Mouse (Mus musculus): Measurements from ENCODE around the gene Pla2g2c.

DNA sequence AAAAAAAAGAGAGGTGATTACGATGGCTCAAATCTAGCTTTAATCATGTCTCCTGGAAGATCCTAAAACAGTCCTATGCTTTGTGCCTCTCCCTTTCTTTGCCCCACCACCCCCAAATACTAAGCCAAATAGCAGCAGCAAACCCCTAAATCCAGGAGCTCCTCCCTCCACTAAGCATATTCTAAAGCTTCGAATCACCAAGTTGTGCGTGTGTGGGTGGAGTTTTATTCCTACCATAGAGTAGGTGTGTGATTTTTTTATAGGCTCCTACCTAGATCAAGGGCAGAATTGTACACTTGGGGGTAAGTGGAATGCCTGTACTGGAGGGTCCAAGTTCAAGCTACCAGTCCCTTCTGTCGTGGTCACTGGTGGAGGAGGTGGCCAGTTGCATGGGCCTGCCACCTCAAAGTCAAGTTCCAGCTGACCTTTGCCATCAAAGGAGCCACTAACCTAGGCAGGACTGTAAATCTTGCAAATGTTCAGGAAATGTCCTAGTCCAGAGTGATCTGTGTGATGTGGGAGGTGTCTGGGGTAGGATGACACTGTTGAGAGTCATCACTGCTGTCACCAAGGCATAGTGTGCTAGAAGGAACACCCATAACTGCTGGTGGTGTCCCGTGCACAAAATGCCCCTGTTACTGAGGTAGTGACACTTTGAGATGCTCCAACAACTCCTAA is 5.9 kb upstream of the Pla2g2c start:
- no peak for TF ChIP-seq MAX (IDR thresholded peaks at IDR 0.05)
- no peak for TF ChIP-seq USF1 (IDR thresholded peaks at IDR 0.05; ENCODE audit: low read depth)
- TF ChIP-seq CTCF (IDR thresholded peaks at IDR 0.05; ENCODE audit: control insufficient read depth, insufficient read depth, insufficient read length) = no peak
- TF ChIP-seq MYOD1 (IDR thresholded peaks at IDR 0.05; ENCODE audit: control insufficient read depth, insufficient read length, low read depth) = no peak
